Mouse (Mus musculus) midbrain, embryonic 10.5 days (tissue): ENCODE data around the gene Kif18a. TPM values are rescaled to one million over a fixed set of nuclear protein-coding genes. Genes with fewer than 3 reads are reported as not detected.

ENCODE experiments used
- DNase-seq: peaks from one replicate; pipeline ENCODE4 v3.0.0-alpha.2; 2017; ENCODE audit warnings: low spot score
- H3K27ac ChIP-seq: fragments of 300-500 bp; sonication (generic); replicated peaks from 2 replicates; pipeline ENCODE4 v1.5.1; 2016; ENCODE audit warnings: mild to moderate bottlenecking
- H3K27me3 ChIP-seq: fragments of 300-500 bp; sonication (generic); 2 replicates; pipeline ENCODE4 v1.6.1; 2016; ENCODE audit warnings: low read depth, mild to moderate bottlenecking; ENCODE audit not compliant: poor library complexity, severe bottlenecking
- H3K36me3 ChIP-seq: fragments of 300-500 bp; sonication (generic); 2 replicates; pipeline ENCODE4 v1.6.1; 2016; ENCODE audit warnings: mild to moderate bottlenecking, moderate library complexity
- H3K4me1 ChIP-seq: fragments of 300-500 bp; sonication (generic); 2 replicates; pipeline ENCODE4 v1.6.1; 2016
- H3K4me3 ChIP-seq: fragments of 300-500 bp; sonication (generic); 2 replicates; pipeline ENCODE4 v1.5.1; 2016; ENCODE audit warnings: mild to moderate bottlenecking, moderate library complexity
- H3K9me3 ChIP-seq: fragments of 300-500 bp; sonication (generic); replicated peaks from 2 replicates; pipeline ENCODE4 v1.6.1; 2016; ENCODE audit warnings: mild to moderate bottlenecking
- WGBS: fragments of 180-500 bp; shearing (Covaris S2); methylation state at CpG from one replicate; pipeline ENCODE4 v1.1.7; 2016; 5-methylcytosine and 5-hydroxymethylcytosine counted together
- polyA plus RNA-seq: library from polyadenylated mRNA; unstranded; fragments of >200 nt; fragmentation: Nextera tagmentation; extraction: Ambion mirVana; gene quantifications from 2 replicates; pipeline ENCODE4 v1.2.1, GENCODE M21; 2016

Kif18a gene
- polyA plus RNA-seq, 1 experiment from 2014 or later: 39.2 TPM

DNA sequence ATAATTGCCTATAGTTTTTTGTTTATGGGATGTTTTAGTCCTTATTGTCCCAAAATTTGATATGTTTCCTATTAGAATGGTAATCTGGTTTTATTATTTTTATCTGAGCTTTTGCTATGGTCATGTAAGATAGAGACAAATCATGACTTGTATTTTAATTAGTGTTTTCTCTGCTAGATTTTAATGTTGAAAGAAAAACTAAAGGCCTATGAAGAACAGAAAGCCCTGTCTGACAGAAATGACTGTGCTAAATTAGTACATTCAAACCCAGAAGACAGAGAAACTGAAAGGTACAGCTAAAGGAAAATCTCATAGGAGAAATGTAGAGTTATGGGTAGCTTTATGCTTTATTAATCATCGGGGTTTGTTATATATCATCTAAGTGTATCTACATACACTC is 17.6 kb downstream of the Kif18a start:
- H3K27ac ChIP-seq: no peak overlapping the region
- 100% methylated on average over 1 of the region's 1 CpGs for WGBS
- H3K4me1 ChIP-seq: no peaks in the 10 kb centered on the region
- H3K27me3 ChIP-seq: no peaks in the 10 kb centered on the region
- H3K9me3 ChIP-seq: no peaks in the 10 kb centered on the region
- H3K4me3 ChIP-seq: no peak overlapping the region
- peaks cover 79% of the 10 kb centered on the region for H3K36me3 ChIP-seq
- DNase-seq: no peak

DNA sequence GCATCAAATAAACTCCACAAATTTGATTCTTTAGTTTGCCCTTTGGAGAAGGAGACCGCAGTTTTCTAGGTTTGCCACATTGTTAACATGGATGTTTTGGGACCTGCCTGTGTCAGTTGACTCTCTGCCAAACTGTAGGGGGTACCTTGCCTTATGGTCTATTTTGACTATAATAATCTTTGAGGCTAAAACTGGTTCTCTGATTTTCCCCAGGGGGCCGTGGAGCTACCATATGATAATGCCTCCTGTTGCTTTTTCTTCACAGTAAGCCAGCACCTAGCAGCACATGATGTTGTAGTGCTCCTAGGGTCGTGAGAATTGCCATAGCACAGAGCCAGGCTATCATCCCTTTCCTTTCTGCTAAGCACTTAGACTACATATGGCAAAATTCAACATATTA is 21.7 kb downstream of the Kif18a start:
- DNase-seq: no peak
- H3K36me3 ChIP-seq: peaks cover 84% of the 10 kb centered on the region
- no peak overlapping the region for H3K4me3 ChIP-seq
- no peaks in the 10 kb centered on the region for H3K4me1 ChIP-seq
- H3K27me3 ChIP-seq: no peaks in the 10 kb centered on the region
- no peaks in the 10 kb centered on the region for H3K9me3 ChIP-seq
- no peak overlapping the region for H3K27ac ChIP-seq
- WGBS: 95% methylated on average over 3 of the region's 3 CpGs

DNA sequence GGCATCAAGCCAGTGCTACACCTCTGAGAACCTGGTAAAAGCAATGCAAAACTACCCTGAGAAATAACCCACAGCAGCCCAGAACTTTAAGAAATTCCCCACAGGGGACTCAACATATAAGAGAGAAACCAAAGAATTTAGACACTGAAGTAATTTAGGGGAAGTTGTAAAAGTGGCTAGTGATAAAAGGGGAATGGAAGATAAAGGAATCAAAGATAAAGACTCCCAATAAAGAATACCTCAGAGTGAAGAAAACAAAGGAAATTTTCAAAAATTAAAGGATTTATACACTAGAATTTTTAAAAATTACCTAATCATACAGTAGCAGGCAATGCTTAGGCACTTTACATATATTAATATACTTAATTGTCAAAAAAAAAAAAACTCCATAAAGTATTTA is 23.1 kb downstream of the Kif18a start:
- Histone ChIP-seq H3K9me3 (no peaks in the 10 kb centered on the region), H3K4me3 (no peak overlapping the region), H3K4me1 (no peaks in the 10 kb centered on the region), H3K27ac (no peak overlapping the region), H3K36me3 (peaks cover 87% of the 10 kb centered on the region), H3K27me3 (no peaks in the 10 kb centered on the region)
- DNase-seq: no peak

DNA sequence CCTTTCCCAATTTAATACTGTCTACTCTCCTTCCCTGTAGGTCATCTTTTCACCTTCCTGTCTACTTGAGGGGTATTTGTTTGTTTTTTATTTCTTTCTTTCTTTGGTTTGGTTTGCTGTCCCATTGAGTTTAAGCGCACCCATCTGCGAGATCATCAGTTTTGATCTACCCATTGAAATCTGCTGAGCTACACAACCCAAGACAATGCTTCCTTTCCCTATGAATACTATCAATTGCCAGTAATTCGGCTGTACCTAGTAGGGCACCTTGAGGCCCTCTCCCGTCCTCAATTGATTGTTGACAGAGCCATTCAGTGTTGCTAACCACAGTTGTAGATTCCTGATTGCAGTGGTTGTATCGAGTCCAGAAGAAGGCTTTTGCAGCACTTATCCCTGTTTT is 30.8 kb downstream of the Kif18a start:
- peaks cover 93% of the 10 kb centered on the region for H3K36me3 ChIP-seq
- H3K4me3 ChIP-seq: no peak overlapping the region
- 95% methylated on average over 5 of the region's 5 CpGs for WGBS
- H3K27ac ChIP-seq: no peak overlapping the region
- no peaks in the 10 kb centered on the region for H3K27me3 ChIP-seq
- H3K4me1 ChIP-seq: no peaks in the 10 kb centered on the region
- no peak for DNase-seq
- no peaks in the 10 kb centered on the region for H3K9me3 ChIP-seq

DNA sequence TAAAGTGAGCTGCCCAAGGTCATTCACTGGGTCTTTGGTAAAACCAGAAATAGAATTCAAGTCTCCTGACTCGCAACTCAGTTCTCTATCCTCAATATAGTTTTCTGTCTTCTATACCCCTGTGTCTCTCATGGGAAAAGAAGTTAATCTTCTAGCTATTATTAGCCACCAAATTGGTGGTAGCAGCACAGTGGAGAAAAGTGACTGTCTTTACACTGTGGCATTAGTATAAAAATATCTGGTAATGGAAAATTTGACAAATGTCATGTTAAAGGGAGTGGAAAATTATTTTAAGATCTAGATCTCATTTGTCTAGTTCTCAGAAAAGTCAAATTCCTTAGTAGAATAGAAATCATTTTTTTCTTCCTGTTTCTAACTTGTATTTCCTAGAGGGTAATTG is 51.3 kb downstream of the Kif18a start:
- Histone ChIP-seq H3K9me3 (no peaks in the 10 kb centered on the region), H3K27ac (no peak overlapping the region), H3K4me1 (no peaks in the 10 kb centered on the region), H3K4me3 (no peak overlapping the region), H3K27me3 (no peaks in the 10 kb centered on the region), H3K36me3 (peaks cover 33% of the 10 kb centered on the region)
- WGBS: 96% methylated on average over 1 of the region's 1 CpGs
- no peak for DNase-seq

DNA sequence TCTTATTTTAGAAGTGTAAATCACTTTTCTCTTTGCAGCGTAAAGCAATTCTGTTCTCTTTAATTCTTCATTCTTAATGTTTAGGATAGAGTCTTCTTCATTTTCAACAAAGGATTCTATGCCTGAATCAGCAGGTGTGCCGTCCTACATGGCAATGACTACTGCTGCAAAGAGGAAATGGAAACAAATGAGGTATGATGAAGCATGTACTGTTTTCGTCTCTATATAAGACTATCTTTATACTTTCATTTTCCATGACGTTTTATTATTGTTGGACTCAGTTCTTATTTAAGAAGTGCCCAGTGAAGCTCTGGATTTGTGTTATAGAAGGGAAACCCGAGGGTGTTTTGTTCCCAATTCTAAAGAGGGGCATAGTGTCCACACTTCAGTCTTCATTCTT is 53.7 kb downstream of the Kif18a start:
- Histone ChIP-seq H3K4me3 (no peak overlapping the region), H3K27me3 (no peaks in the 10 kb centered on the region), H3K4me1 (no peaks in the 10 kb centered on the region), H3K9me3 (no peaks in the 10 kb centered on the region), H3K36me3 (peaks cover 50% of the 10 kb centered on the region), H3K27ac (no peak overlapping the region)
- DNase-seq: no peak
- 93% methylated on average over 5 of the region's 5 CpGs for WGBS

DNA sequence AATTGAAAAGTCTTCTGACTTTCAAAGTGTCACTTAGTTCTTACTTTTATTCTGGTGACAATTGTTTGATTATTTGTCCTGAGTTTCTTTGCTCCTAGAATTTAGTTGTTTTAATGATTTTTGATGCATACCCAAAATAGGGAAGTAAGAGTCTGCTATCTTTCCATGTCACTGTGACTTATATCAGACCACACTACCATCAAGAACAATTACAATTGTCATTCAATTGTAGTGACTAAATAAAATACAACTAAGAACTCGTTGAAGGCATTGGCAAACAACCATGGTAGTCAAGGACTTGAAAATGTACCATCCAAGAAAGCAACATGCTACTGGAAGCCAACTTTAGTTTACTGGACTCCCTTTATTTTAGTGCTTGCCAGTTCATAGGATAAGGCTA is 55.2 kb downstream of the Kif18a start:
- Histone ChIP-seq H3K36me3 (peaks cover 58% of the 10 kb centered on the region), H3K27ac (no peak overlapping the region), H3K4me1 (no peaks in the 10 kb centered on the region), H3K9me3 (no peaks in the 10 kb centered on the region), H3K27me3 (no peaks in the 10 kb centered on the region), H3K4me3 (no peak overlapping the region)
- WGBS: 95% methylated on average over 1 of the region's 1 CpGs
- no peak for DNase-seq

DNA sequence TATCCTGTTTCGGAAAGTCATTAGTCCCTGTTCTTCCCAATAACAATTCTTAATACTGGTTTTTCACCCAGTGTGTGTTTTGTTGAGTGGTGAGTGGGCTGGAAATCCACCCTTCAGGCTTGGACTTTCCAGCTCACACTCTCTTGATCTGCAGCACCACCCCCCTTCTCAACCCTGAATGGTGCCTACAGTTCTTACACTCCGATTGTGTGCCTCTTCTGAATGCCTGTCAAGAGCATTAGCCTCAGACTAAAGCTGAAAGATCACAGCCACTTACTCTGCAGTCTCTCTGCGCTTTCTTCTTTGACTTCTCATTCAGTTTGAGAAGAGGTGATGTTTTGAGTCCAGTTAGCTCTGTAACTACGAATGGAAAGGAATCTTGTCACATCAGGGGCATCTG is 64.8 kb downstream of the Kif18a start:
- Histone ChIP-seq H3K27me3 (no peaks in the 10 kb centered on the region), H3K36me3 (peaks cover 26% of the 10 kb centered on the region), H3K27ac (no peak overlapping the region), H3K4me1 (peaks cover 9% of the 10 kb centered on the region; the same call in 1 of the 2 replicates), H3K9me3 (no peaks in the 10 kb centered on the region), H3K4me3 (no peak overlapping the region)
- DNase-seq: peak; percentile 39
- 53% methylated on average over 4 of the region's 4 CpGs for WGBS

DNA sequence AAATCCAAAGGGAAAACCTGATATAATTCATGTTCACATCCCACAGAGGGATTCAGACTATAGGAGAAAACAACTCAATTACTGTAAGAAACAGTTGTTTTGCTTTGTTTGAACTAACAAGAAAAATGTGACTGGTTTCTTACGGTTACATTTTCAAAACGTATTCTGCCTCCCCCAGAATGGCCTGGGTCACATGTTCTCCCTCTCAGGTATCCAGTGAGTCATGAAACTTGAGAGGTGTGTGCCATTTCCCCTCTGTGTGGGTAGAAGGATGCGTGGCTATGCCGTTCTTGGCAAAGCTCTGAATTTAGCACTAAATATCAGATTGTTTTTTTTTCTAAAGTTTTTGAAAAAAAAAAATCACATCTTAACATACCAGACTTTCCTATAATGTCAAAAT is 68.2 kb downstream of the Kif18a start:
- H3K27ac ChIP-seq: no peak overlapping the region
- no peaks in the 10 kb centered on the region for H3K27me3 ChIP-seq
- H3K9me3 ChIP-seq: no peaks in the 10 kb centered on the region
- H3K36me3 ChIP-seq: 0 out of 2 replicates have a peak, but pooled peaks cover 2% of the 10 kb centered on the region
- DNase-seq: no peak
- 87% methylated on average over 4 of the region's 4 CpGs for WGBS
- H3K4me1 ChIP-seq: peaks cover 9% of the 10 kb centered on the region; the same call in 1 of the 2 replicates
- no peak overlapping the region for H3K4me3 ChIP-seq

DNA sequence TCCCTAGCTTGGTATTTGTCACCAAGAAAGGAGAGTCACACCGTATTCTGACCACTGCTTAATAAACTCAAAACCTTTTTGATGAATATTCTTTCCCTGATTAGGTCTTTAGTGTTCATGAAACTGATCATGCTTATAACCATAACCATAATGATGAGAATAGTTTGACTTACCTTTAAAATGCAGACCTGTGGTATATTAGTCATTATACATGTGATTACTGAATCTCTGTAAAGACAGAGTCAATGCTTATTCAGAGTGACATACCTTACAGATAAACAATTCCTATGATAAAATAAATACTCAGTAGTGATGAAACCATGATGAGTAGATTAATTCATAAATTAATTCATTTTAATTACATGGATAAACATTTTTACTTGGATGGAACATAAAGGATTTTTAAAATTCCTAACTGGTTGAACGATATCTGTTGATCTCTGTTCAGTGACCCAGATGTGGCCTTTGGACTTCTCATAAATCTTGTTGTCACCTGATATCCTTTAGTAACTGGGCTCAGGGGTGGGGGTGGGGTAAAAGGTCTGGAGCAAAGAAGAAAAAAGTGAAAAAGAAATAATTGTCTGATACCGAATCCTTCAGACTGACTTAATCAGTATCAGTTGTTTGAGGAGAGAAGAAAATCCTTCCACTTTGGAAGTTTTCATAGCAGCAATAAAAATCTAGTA is 78.1 kb downstream of the Kif18a start:
- Histone ChIP-seq H3K27ac (no peak overlapping the region), H3K9me3 (no peaks in the 10 kb centered on the region), H3K36me3 (no peaks in the 10 kb centered on the region), H3K4me3 (no peak overlapping the region), H3K27me3 (no peaks in the 10 kb centered on the region), H3K4me1 (peaks cover 6% of the 10 kb centered on the region)
- no peak for DNase-seq
- 73% methylated on average over 3 of the region's 3 CpGs for whole genome bisulfite sequencing

DNA sequence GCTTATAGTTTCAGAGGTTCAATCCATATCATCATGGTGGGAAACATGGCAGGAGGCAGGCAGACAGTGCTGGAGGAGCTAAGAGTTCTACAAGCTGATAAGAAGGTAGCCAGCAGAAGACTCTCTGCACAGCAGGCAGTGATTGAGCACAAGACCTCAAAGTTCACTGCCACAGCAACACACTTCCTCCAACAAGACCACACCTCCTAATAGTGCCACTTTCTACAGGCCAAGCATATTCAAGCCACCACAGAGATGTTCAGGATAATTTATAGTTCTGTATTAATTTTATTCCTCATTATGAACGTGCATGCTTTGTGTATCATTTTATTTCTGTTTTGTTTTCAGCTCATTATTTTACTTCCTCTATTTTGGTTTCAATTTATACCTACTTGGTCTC is 85.4 kb downstream of the Kif18a start:
- no peak overlapping the region for H3K4me3 ChIP-seq
- no peaks in the 10 kb centered on the region for H3K27me3 ChIP-seq
- no peak overlapping the region for H3K27ac ChIP-seq
- no peaks in the 10 kb centered on the region for H3K4me1 ChIP-seq
- H3K9me3 ChIP-seq: no peaks in the 10 kb centered on the region
- no peak for DNase-seq
- no peaks in the 10 kb centered on the region for H3K36me3 ChIP-seq
- WGBS: 89% methylated on average over 1 of the region's 1 CpGs

DNA sequence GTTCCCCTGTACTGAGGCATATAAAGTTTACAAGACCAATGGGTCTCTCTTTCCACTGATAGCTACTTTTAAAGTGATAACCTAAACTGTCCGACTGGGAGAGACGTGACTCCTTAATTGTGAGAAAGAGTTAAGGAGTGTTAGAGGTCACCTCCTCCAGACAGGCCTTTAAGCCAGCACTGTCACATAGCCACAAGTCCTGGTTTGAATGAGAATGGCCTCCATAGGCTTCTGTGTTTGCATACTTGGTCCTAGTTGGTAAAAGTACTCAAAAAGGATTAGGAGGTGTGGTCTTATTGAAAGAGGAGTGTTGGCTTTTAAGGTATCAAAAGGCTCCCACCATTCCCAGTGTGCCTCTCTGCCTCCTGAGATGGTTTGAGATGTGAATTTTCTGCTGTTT is 94.3 kb downstream of the Kif18a start:
- no peaks in the 10 kb centered on the region for H3K36me3 ChIP-seq
- no peak for DNase-seq
- H3K27me3 ChIP-seq: no peaks in the 10 kb centered on the region
- peaks cover 6% of the 10 kb centered on the region; the same call in 1 of the 2 replicates for H3K4me1 ChIP-seq
- no peaks in the 10 kb centered on the region for H3K9me3 ChIP-seq
- H3K27ac ChIP-seq: no peak overlapping the region
- 29% methylated on average over 2 of the region's 2 CpGs for WGBS
- H3K4me3 ChIP-seq: no peak overlapping the region

DNA sequence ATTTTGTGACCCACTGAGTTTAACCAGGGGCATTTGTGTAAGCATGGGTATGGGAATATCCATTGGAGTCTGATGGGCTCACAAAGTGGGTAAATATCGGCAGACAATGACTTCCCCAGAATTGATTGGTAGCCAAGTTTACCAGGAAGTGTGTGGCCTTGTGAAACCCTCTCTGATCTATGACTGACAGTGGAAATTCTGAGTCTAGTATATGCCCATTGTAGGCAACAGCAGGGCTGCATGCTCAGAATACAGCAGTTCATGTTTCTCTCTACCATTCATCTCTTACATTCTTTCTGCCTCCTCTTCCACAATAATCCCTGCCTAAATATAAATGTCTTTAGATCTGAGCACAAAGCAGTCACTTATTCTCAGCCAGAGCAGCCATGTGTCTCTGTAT is 103.5 kb downstream of the Kif18a start:
- H3K4me3 ChIP-seq: no peak overlapping the region
- H3K27ac ChIP-seq: no peak overlapping the region
- 88% methylated on average over 1 of the region's 1 CpGs for WGBS
- H3K27me3 ChIP-seq: no peaks in the 10 kb centered on the region
- H3K36me3 ChIP-seq: no peaks in the 10 kb centered on the region
- H3K4me1 ChIP-seq: peaks cover 14% of the 10 kb centered on the region; the same call in 1 of the 2 replicates
- H3K9me3 ChIP-seq: no peaks in the 10 kb centered on the region
- no peak for DNase-seq

DNA sequence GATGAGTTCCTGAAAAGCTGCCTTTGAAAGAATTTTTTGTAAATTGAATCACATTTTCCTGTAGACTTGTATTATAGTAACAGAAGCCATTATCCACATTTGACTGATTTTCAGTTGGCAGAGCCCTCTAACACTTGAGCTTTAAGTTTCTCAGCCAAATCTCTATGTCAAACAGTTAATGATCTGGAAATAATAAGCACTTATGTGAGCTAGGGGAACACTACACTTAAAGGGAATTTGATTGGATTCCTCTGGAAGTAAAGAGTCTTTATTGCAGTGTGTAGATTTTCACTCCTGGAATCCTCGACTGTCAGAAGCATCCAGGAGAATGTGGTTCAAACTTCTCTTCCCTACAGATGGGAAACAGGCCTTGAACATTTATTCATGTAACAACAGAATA is 105.7 kb downstream of the Kif18a start:
- no peaks in the 10 kb centered on the region for H3K36me3 ChIP-seq
- no peaks in the 10 kb centered on the region for H3K9me3 ChIP-seq
- no peak overlapping the region for H3K4me3 ChIP-seq
- DNase-seq: no peak
- H3K4me1 ChIP-seq: peaks cover 14% of the 10 kb centered on the region; the same call in 1 of the 2 replicates
- no peaks in the 10 kb centered on the region for H3K27me3 ChIP-seq
- H3K27ac ChIP-seq: no peak overlapping the region
- WGBS: 47% methylated on average over 1 of the region's 1 CpGs
